Mouse (Mus musculus) hindbrain, embryonic 16.5 days (tissue): Measurements from ENCODE around the gene Satl1. TPM values are rescaled to one million over a fixed set of nuclear protein-coding genes. Genes with fewer than 3 reads are reported as not detected.
"Not testable (repeated sequence)": the region's sequence is repeated elsewhere in the genome, so short reads cannot be mapped to it uniquely, and the experiment has no call there.

Source experiments
- ATAC-seq: fragments of 200-750 bp; cut with Nextera tagmentation; 2 replicates; pipeline ENCODE4 v1.8.0; 2017; ENCODE audit warnings: moderate TSS enrichment, moderate library complexity
- H3K27ac ChIP-seq: fragments of 300-500 bp; sonication (generic); 2 replicates; pipeline ENCODE4 v1.5.1; 2014; ENCODE audit warnings: low read depth, mild to moderate bottlenecking, control low read depth, low read length, moderate library complexity
- H3K27me3 ChIP-seq: fragments of 300-500 bp; sonication (generic); replicated peaks from 2 replicates; pipeline ENCODE4 v1.6.1; 2014; ENCODE audit warnings: low read length; ENCODE audit not compliant: control insufficient read depth, insufficient read depth
- H3K36me3 ChIP-seq: fragments of 300-500 bp; sonication (generic); 2 replicates; pipeline ENCODE4 v1.6.1; 2014; ENCODE audit warnings: mild to moderate bottlenecking, low read length, moderate library complexity, mixed read lengths; ENCODE audit not compliant: control insufficient read depth, insufficient read depth
- H3K4me1 ChIP-seq: fragments of 300-500 bp; sonication (generic); 2 replicates; pipeline ENCODE4 v1.6.1; 2014; ENCODE audit warnings: low read depth, low read length; ENCODE audit not compliant: control insufficient read depth, insufficient read depth
- H3K4me2 ChIP-seq: fragments of 300-500 bp; sonication (generic); 2 replicates; pipeline ENCODE4 v1.6.1; 2014; ENCODE audit warnings: mild to moderate bottlenecking, low read length, control low read depth, moderate library complexity
- H3K4me3 ChIP-seq: fragments of 300-500 bp; sonication (generic); 2 replicates; pipeline ENCODE4 v1.5.1; 2014; ENCODE audit warnings: mild to moderate bottlenecking, low read length, control low read depth, moderate library complexity
- H3K9ac ChIP-seq: fragments of 300-500 bp; sonication (generic); 2 replicates; pipeline ENCODE4 v1.6.1; 2014; ENCODE audit warnings: low read depth, mild to moderate bottlenecking, control low read depth, low read length, moderate library complexity
- H3K9me3 ChIP-seq: fragments of 300-500 bp; sonication (generic); 2 replicates; pipeline ENCODE4 v1.6.1; 2014; ENCODE audit warnings: mild to moderate bottlenecking, low read length, moderate library complexity; ENCODE audit not compliant: control insufficient read depth
- WGBS: fragments of 180-500 bp; shearing (Covaris S2); extraction: QIAGEN DNeasy Blood & Tissue Kit; methylation state at CpG from one replicate; pipeline ENCODE4 v1.1.7; 2014; 5-methylcytosine and 5-hydroxymethylcytosine counted together
- polyA plus RNA-seq: library from polyadenylated mRNA; unstranded; fragments of >200 nt; fragmentation: Nextera tagmentation; extraction: Ambion mirVana; gene quantifications from 2 replicates; pipeline ENCODE4 v1.2.1, GENCODE M21; 2015

The Satl1 gene
- polyA plus RNA-seq, result not detected in 2 replicates

GRCm38 (mm10) chrX:112406679-112407078 lies at the start of gene Satl1:
Gene Satl1 (minus strand): TSS chrX:112406779.
- no peak for ATAC-seq
- no peak within 1 kb of the TSS for H3K27ac ChIP-seq
- no peak within 1 kb of the TSS for H3K4me3 ChIP-seq
- H3K36me3 ChIP-seq, result no peaks in the 10 kb centered on the region
- H3K9ac ChIP-seq, result no peak within 1 kb of the TSS
- H3K4me2 ChIP-seq, result no peak within 1 kb of the TSS
- H3K27me3 ChIP-seq, result no peaks in the 10 kb centered on the region
- no peaks in the 10 kb centered on the region for H3K4me1 ChIP-seq
- H3K9me3 ChIP-seq, result no peaks in the 10 kb centered on the region
- 94% methylated on average over 3 of the region's 3 CpGs for WGBS

- no peak overlapping the region for H3K27ac ChIP-seq
- ATAC-seq, result no peak
- no peak overlapping the region for H3K4me2 ChIP-seq
- no peak overlapping the region for H3K4me3 ChIP-seq
- no peaks in the 10 kb centered on the region for H3K36me3 ChIP-seq
- no peaks in the 10 kb centered on the region for H3K4me1 ChIP-seq
- H3K9ac ChIP-seq, result no peak overlapping the region
- no peaks in the 10 kb centered on the region for H3K27me3 ChIP-seq
- no peaks in the 10 kb centered on the region for H3K9me3 ChIP-seq
- WGBS, result 85% methylated on average over 2 of the region's 2 CpGs
These were observed 31.5 kb upstream of the Satl1 start for GRCm38 (mm10) chrX:112438064-112438463.

DNA sequence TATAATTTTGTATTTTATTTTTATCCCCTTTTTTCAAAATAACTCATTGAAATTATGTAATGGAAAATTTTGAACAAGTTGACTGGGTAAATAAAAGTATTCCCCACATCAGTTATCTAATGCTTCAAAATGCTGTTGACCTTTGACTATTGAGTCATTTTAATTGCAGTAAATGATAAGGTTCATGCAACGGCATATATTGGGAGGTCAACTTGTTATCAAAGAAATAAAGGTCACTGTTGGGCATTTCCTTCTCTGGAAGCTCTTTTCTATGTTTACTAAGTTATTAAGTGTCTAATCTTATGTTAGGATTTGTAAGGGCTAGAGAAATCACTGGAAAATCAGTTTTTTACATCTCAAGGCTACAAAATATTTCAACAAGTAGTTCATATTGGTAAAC lies 31.0 kb upstream of the Satl1 start:
- H3K27me3 ChIP-seq, result no peaks in the 10 kb centered on the region
- H3K36me3 ChIP-seq, result no peaks in the 10 kb centered on the region
- no peak for ATAC-seq
- no peak overlapping the region for H3K4me3 ChIP-seq
- WGBS, result 72% methylated on average over 1 of the region's 1 CpGs
- no peaks in the 10 kb centered on the region for H3K4me1 ChIP-seq
- H3K9ac ChIP-seq, result no peak overlapping the region
- H3K4me2 ChIP-seq, result no peak overlapping the region
- no peak overlapping the region for H3K27ac ChIP-seq
- H3K9me3 ChIP-seq, result no peaks in the 10 kb centered on the region

- H3K4me2 ChIP-seq, H3K9me3 ChIP-seq, H3K9ac ChIP-seq, H3K4me3 ChIP-seq, ATAC-seq, H3K27me3 ChIP-seq, H3K36me3 ChIP-seq, H3K27ac ChIP-seq, H3K4me1 ChIP-seq: not testable (repeated sequence)
- 42% methylated on average over 2 of the region's 2 CpGs for WGBS
These were observed 16.4 kb upstream of the Satl1 start for GRCm38 (mm10) chrX:112422998-112423397.

DNA sequence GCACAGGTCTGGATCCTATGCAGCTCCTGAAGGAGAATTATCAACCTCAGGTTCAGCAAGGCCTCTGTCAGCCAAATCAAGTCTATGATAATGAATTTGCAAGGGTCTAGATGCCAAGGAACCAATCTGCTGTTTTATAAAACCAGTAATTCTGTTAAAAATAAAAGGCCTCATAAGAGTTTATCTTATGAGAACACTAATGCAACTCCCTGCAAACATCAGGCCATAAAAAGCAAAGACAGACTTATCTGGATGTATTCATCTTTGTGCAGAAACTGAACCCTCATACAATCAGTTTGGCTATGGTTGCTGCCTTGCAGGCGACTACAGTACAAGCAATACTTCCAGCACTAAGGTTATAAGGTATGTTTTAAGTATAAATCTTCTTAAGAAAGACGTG lies 5.7 kb upstream of the Satl1 start:
- H3K4me2 ChIP-seq, result no peak overlapping the region
- H3K36me3 ChIP-seq, result no peaks in the 10 kb centered on the region
- no peak for ATAC-seq
- no peak overlapping the region for H3K4me3 ChIP-seq
- no peaks in the 10 kb centered on the region for H3K4me1 ChIP-seq
- H3K9ac ChIP-seq, result no peak overlapping the region
- 76% methylated on average over 2 of the region's 2 CpGs for WGBS
- no peaks in the 10 kb centered on the region for H3K27me3 ChIP-seq
- H3K9me3 ChIP-seq, result no peaks in the 10 kb centered on the region
- H3K27ac ChIP-seq, result no peak overlapping the region

GRCm38 (mm10) chrX:112370577-112371410 lies 35.8 kb downstream of the Satl1 start:
- not testable (repeated sequence) for H3K4me1 ChIP-seq, H3K36me3 ChIP-seq, H3K4me3 ChIP-seq, H3K27ac ChIP-seq, H3K9ac ChIP-seq, H3K4me2 ChIP-seq, H3K9me3 ChIP-seq, H3K27me3 ChIP-seq
- 88% methylated on average over 5 of the region's 5 CpGs for WGBS
- ATAC-seq, result peak; percentile 100

DNA sequence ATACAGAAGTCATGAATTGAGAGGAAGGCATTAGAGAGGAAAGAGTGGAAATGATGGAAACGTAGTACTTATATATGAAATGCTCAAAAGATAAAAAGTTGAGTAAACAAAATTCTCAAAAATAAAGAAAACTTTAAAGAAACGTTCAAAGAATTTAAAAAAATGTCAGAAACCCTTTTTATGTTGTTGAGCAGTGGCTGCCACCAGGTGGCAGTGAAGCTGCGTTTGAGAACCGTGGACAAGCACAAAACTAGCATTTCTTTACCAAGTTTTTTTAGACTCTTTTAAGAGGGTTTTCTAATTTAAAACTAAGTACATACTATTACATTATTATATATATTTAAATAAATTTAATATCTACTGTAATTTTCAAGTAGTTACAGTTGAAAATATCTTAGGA lies 38.2 kb downstream of the Satl1 start:
- no peak overlapping the region for H3K27ac ChIP-seq
- no peak overlapping the region for H3K4me3 ChIP-seq
- H3K36me3 ChIP-seq, result no peaks in the 10 kb centered on the region
- 36% methylated on average over 4 of the region's 4 CpGs for WGBS
- H3K4me1 ChIP-seq, result no peaks in the 10 kb centered on the region
- no peak overlapping the region for H3K4me2 ChIP-seq
- ATAC-seq, result no peak
- no peaks in the 10 kb centered on the region for H3K27me3 ChIP-seq
- H3K9ac ChIP-seq, result no peak overlapping the region
- peaks cover 3% of the 10 kb centered on the region for H3K9me3 ChIP-seq

GRCm38 (mm10) chrX:112348395-112348791 lies 58.2 kb downstream of the Satl1 start:
- Histone ChIP-seq H3K4me3 (no peak overlapping the region), H3K9me3 (0 out of 2 replicates have a peak, but pooled peaks cover 4% of the 10 kb centered on the region), H3K4me1 (no peaks in the 10 kb centered on the region), H3K36me3 (no peaks in the 10 kb centered on the region), H3K4me2 (no peak overlapping the region), H3K27ac (no peak overlapping the region), H3K9ac (no peak overlapping the region), H3K27me3 (no peaks in the 10 kb centered on the region)
- WGBS, result 22% methylated on average over 3 of the region's 3 CpGs
- no peak for ATAC-seq

DNA sequence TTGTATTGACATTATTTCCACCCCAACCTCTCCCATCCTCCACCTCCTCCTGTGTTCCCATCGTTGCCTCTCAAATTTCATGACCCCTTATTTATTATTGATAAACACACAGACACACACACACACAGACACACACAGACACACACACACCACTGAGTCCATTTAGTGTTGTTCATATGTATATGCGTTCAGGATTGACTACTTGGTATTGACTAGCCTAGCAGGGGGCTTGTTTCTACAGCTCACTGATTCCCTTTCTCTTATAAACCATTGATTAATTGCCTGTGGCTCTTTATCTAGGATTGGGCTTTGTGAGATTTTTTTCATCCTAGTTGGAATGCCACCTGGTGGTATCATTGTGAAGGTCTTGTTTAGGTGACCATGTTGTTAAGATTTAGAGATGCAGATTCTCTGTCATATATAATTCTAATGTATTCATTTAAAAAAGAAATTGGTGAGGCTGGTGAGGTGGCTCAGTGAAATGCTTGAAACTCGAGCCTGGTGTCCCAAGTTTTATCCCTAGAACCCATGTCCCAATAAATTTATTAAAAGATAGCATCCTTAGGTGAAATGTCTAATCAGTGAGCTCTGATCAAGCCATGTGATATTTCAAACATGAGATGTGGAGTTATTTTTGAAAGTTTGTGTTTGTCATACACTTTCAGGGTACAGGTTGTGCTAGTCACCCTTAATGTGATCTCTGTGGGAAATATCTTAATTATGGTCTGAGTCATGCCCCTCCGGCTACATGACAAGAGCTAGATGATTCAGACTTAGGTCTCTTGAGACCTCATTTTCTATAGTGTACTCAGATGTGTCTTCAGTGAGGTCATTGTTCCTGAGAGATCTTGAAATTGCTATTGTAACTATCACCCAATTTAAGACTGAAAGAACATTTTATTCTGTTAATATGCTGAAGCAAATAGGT lies 58.8 kb downstream of the Satl1 start:
- 0 out of 2 replicates have a peak, but pooled peaks have one; percentile 27 for ATAC-seq
- Histone ChIP-seq H3K36me3 (no peaks in the 10 kb centered on the region), H3K4me3 (no peak overlapping the region), H3K9ac (no peak overlapping the region), H3K4me2 (no peak overlapping the region), H3K27ac (no peak overlapping the region), H3K9me3 (0 out of 2 replicates have a peak, but pooled peaks cover 4% of the 10 kb centered on the region), H3K27me3 (no peaks in the 10 kb centered on the region), H3K4me1 (no peaks in the 10 kb centered on the region)
- WGBS, result 42% methylated on average over 4 of the region's 4 CpGs
